Mouse (Mus musculus) B cell, adult 2 months (primary cell): ENCODE measurements around the gene Pygm.

Source experiments
- DNase-seq, 2 experiments: peaks; one replicate each; pipeline ENCODE4 v3.0.0; 2022

Pygm gene

GRCm38 (mm10) chr19:6354030-6354429, 30.2 kb upstream of the Pygm start:
- no peak for DNase-seq

GRCm38 (mm10) chr19:6361291-6361690, 22.9 kb upstream of the Pygm start:
- no peak for DNase-seq

GRCm38 (mm10) chr19:6363091-6363410, 21.1 kb upstream of the Pygm start:
- DNase-seq, result no peak

GRCm38 (mm10) chr19:6363411-6364240, 20.6 kb upstream of the Pygm start, which contains the start of gene Sf1:
TSS of gene Sf1 (plus strand) at chr19:6363690.
- peak; percentile 100 for DNase-seq

- DNase-seq, result peak; percentile 91
These were observed 19.9 kb upstream of the Pygm start for GRCm38 (mm10) chr19:6364317-6364725.

- DNase-seq, result no peak
These were observed 19.4 kb upstream of the Pygm start for GRCm38 (mm10) chr19:6364842-6365241.

GRCm38 (mm10) chr19:6370175-6370574, 14.0 kb upstream of the Pygm start:
- no peak for DNase-seq

- no peak for DNase-seq
These were observed 11.8 kb upstream of the Pygm start for GRCm38 (mm10) chr19:6372433-6372832.

- DNase-seq, result peak; percentile 93
These were observed 10.4 kb upstream of the Pygm start for GRCm38 (mm10) chr19:6373539-6374400.

- no peak for DNase-seq
These were observed 9.6 kb upstream of the Pygm start for GRCm38 (mm10) chr19:6374571-6374970.

GRCm38 (mm10) chr19:6375423-6376254, 8.6 kb upstream of the Pygm start:
- no peak for DNase-seq

GRCm38 (mm10) chr19:6376255-6376564, 8.0 kb upstream of the Pygm start:
- peak; percentile 63 to 66 for DNase-seq

GRCm38 (mm10) chr19:6376643-6377042, 7.6 kb upstream of the Pygm start:
- DNase-seq, result no peak

GRCm38 (mm10) chr19:6377327-6378040, 6.7 kb upstream of the Pygm start:
- no peak for DNase-seq

GRCm38 (mm10) chr19:6380411-6381166, 3.6 kb upstream of the Pygm start:
- no peak for DNase-seq

- no peak for DNase-seq
These were observed 3.0 kb upstream of the Pygm start for GRCm38 (mm10) chr19:6381238-6381637.

- no peak for DNase-seq
These were observed 1.8 kb upstream of the Pygm start for GRCm38 (mm10) chr19:6382323-6382924.

GRCm38 (mm10) chr19:6383470-6383869, 729 bp upstream of the Pygm start:
- DNase-seq, result no peak

- no peak for DNase-seq
These were observed 755 bp downstream of the Pygm start for GRCm38 (mm10) chr19:6384954-6385353.

GRCm38 (mm10) chr19:6385419-6385818, 1.2 kb downstream of the Pygm start:
- no peak for DNase-seq

GRCm38 (mm10) chr19:6385821-6386220, 1.6 kb downstream of the Pygm start:
- DNase-seq, result no peak
